Mouse (Mus musculus): ENCODE results near the gene Mtmr10. TPM values are rescaled to one million over a fixed set of nuclear protein-coding genes. Genes with fewer than 3 reads are reported as not detected.

The Mtmr10 gene
- polyA plus RNA-seq (2012; rRNA removed): 7.2 TPM in 2 replicates

GRCm38 (mm10) chr7:64287414-64288091 is at the start of gene Mtmr10:
Mtmr10 (plus strand) TSS chr7:64287653.

GRCm38 (mm10) chr7:64373830-64374562 is 86.5 kb downstream of the Mtmr10 start, which contains the start of gene Fan1:
Fan1 (minus strand) TSS chr7:64374095.

Other genes starting within 250 kb of the Mtmr10 start
- 0.20 and 0.43 TPM in 2 replicates for gene Trpm1, start 133.8 kb upstream of the Mtmr10 start, polyA plus RNA-seq (2012; rRNA removed)
- 4.1 and 4.3 TPM in 2 replicates for gene Fan1, start 86.4 kb downstream of the Mtmr10 start, polyA plus RNA-seq (2012; rRNA removed)
- 15.7 and 16.7 TPM in 2 replicates for gene Mphosph10, start 104.6 kb downstream of the Mtmr10 start, polyA plus RNA-seq (2012; rRNA removed)
- gene Mcee, start 105.0 kb downstream of the Mtmr10 start, polyA plus RNA-seq (2012; rRNA removed): 28.5 and 29.8 TPM in 2 replicates
- gene Apba2, start 214.1 kb downstream of the Mtmr10 start, polyA plus RNA-seq (2012; rRNA removed): 135 and 150 TPM in 2 replicates

All from central nervous system, embryonic 14 days (tissue).